Mouse (Mus musculus) MEL (cell line): Measurements from ENCODE around the gene Cox7a2. TPM values are rescaled to one million over a fixed set of nuclear protein-coding genes. Genes with fewer than 3 reads are reported as not detected.

Experiments
- DNase-seq: peaks from one replicate; pipeline ENCODE4 v3.0.0; 2011; ENCODE audit warnings: low read depth, low spot score
- H3K27ac ChIP-seq: 2 replicates; pipeline ENCODE4 v1.5.1; 2012; ENCODE audit warnings: low read depth, mild to moderate bottlenecking, control low read depth, low read length, moderate library complexity; ENCODE audit not compliant: control insufficient read depth
- H3K27me3 ChIP-seq, 2 experiments: fragments of 150-350 bp in 1 of 2; sonication (generic) in 1 of 2; 2 replicates each; pipeline ENCODE4 v1.6.1; 2012; ENCODE audit warnings: low read length in 2 of 2, mild to moderate bottlenecking in 2 of 2, improper control_type of control experiment in 1 of 2, moderate library complexity in 1 of 2; ENCODE audit not compliant: insufficient read depth in 2 of 2, control insufficient read depth in 1 of 2
- H3K36me3 ChIP-seq, 2 experiments: 2 replicates each; pipeline ENCODE4 v1.6.1; 2012 to 2014; ENCODE audit warnings: low read length in 2 of 2, improper control_type of control experiment in 1 of 2, inconsistent platforms in 1 of 2, mild to moderate bottlenecking in 1 of 2; ENCODE audit not compliant: insufficient read depth in 2 of 2, control insufficient read depth in 1 of 2
- H3K4me1 ChIP-seq, 2 experiments: fragments of 150-350 bp in 1 of 2; sonication (generic) in 1 of 2; 2 replicates each; pipeline ENCODE4 v1.6.1; 2012; ENCODE audit warnings: low read length in 2 of 2, improper control_type of control experiment in 1 of 2, mild to moderate bottlenecking in 1 of 2; ENCODE audit not compliant: insufficient read depth in 2 of 2, control insufficient read depth in 1 of 2
- H3K4me3 ChIP-seq, 2 experiments: fragments of 150-350 bp in 1 of 2; sonication (generic) in 1 of 2; 2 replicates each; pipeline ENCODE4 v1.5.1; 2012; ENCODE audit warnings: low read depth in 2 of 2, low read length in 2 of 2, mild to moderate bottlenecking in 2 of 2, moderate library complexity in 2 of 2, control low read depth in 1 of 2, improper control_type of control experiment in 1 of 2; ENCODE audit not compliant: control insufficient read depth in 1 of 2, insufficient read depth in 1 of 2
- H3K79me2 ChIP-seq: 2 replicates; pipeline ENCODE4 v1.6.1; 2012; ENCODE audit warnings: mild to moderate bottlenecking, low read length, moderate library complexity; ENCODE audit not compliant: control insufficient read depth, poor library complexity, insufficient read depth
- H3K9ac ChIP-seq: 2 replicates; pipeline ENCODE4 v1.6.1; 2012; ENCODE audit warnings: low read depth, mild to moderate bottlenecking, control low read depth, low read length, moderate library complexity; ENCODE audit not compliant: control insufficient read depth, poor library complexity, severe bottlenecking
- H3K9me3 ChIP-seq: fragments of 150-350 bp; sonication (generic); replicated peaks from 2 replicates; pipeline ENCODE4 v1.6.1; 2012; ENCODE audit warnings: mild to moderate bottlenecking, low read length, improper control_type of control experiment, moderate library complexity; ENCODE audit not compliant: insufficient read depth
- BHLHE40 ChIP-seq: IDR thresholded peaks from 2 replicates; pipeline ENCODE4 v1.6.1; 2012; ENCODE audit warnings: low read depth, mild to moderate bottlenecking, inconsistent platforms, low read length, improper control_type of control experiment, borderline replicate concordance
- CHD1 ChIP-seq: IDR thresholded peaks from 2 replicates; pipeline ENCODE4 v1.6.1; 2012; ENCODE audit warnings: low read depth, mild to moderate bottlenecking, inconsistent platforms, low read length, improper control_type of control experiment
- CHD2 ChIP-seq: IDR thresholded peaks from 2 replicates; pipeline ENCODE4 v1.6.1; 2011; ENCODE audit warnings: low read length, improper control_type of control experiment
- E2F4 ChIP-seq: IDR thresholded peaks from 2 replicates; pipeline ENCODE4 v1.6.1; 2011; ENCODE audit warnings: low read depth, low read length, improper control_type of control experiment, borderline replicate concordance
- ELF1 ChIP-seq: IDR thresholded peaks from 2 replicates; pipeline ENCODE4 v1.6.1; 2014; ENCODE audit warnings: low read depth, mild to moderate bottlenecking, inconsistent platforms, low read length, improper control_type of control experiment, moderate library complexity
- EP300 ChIP-seq, 2 experiments: IDR thresholded peaks; 2 replicates each; pipeline ENCODE4 v1.6.1; 2011; ENCODE audit warnings: improper control_type of control experiment in 2 of 2, low read length in 2 of 2, low read depth in 1 of 2, mild to moderate bottlenecking in 1 of 2
- ETS1 ChIP-seq: IDR thresholded peaks from 2 replicates; pipeline ENCODE4 v1.6.1; 2012; ENCODE audit warnings: low read depth, mild to moderate bottlenecking, inconsistent platforms, low read length, improper control_type of control experiment, moderate library complexity
- GABPA ChIP-seq: IDR thresholded peaks from 2 replicates; pipeline ENCODE4 v1.6.1; 2012; ENCODE audit warnings: low read depth, mild to moderate bottlenecking, inconsistent platforms, low read length, improper control_type of control experiment, moderate library complexity
- GATA1 ChIP-seq: IDR thresholded peaks from 2 replicates; pipeline ENCODE4 v1.6.1; 2011; ENCODE audit warnings: low read depth, low read length, improper control_type of control experiment
- HCFC1 ChIP-seq: IDR thresholded peaks from 2 replicates; pipeline ENCODE4 v1.6.1; 2012; ENCODE audit warnings: low read depth, mild to moderate bottlenecking, inconsistent platforms, low read length, improper control_type of control experiment, moderate library complexity
- JUND ChIP-seq: IDR thresholded peaks from 2 replicates; pipeline ENCODE4 v1.6.1; 2011; ENCODE audit warnings: low read depth, mild to moderate bottlenecking, improper control_type of control experiment, low read length
- MAX ChIP-seq: IDR thresholded peaks from 2 replicates; pipeline ENCODE4 v1.6.1; 2011; ENCODE audit warnings: low read length, improper control_type of control experiment
- POLR2AphosphoS5 ChIP-seq: IDR thresholded peaks from 2 replicates; pipeline ENCODE4 v1.6.1; 2012; ENCODE audit warnings: low read depth, borderline replicate concordance, mild to moderate bottlenecking, inconsistent platforms, low read length, moderate library complexity, mixed read lengths
- RCOR1 ChIP-seq: IDR thresholded peaks from 2 replicates; pipeline ENCODE4 v1.6.1; 2012; ENCODE audit warnings: low read depth, mild to moderate bottlenecking, inconsistent platforms, low read length, improper control_type of control experiment
- SMC3 ChIP-seq: IDR thresholded peaks from 2 replicates; pipeline ENCODE4 v1.6.1; 2011; ENCODE audit warnings: low read depth, low read length, improper control_type of control experiment
- UBTF ChIP-seq: IDR thresholded peaks from 2 replicates; pipeline ENCODE4 v1.6.1; 2012; ENCODE audit warnings: low read depth, mild to moderate bottlenecking, inconsistent platforms, low read length, improper control_type of control experiment, moderate library complexity, borderline replicate concordance; ENCODE audit not compliant: insufficient read depth
- USF1 ChIP-seq: IDR thresholded peaks from 2 replicates; pipeline ENCODE4 v1.6.1; 2014; ENCODE audit warnings: low read depth, mild to moderate bottlenecking, inconsistent platforms, low read length, improper control_type of control experiment, moderate library complexity
- ZC3H11A ChIP-seq: IDR thresholded peaks from 2 replicates; pipeline ENCODE4 v1.6.1; 2012; ENCODE audit warnings: low read depth, mild to moderate bottlenecking, inconsistent platforms, low read length, improper control_type of control experiment
- ZKSCAN1 ChIP-seq: IDR thresholded peaks from 2 replicates; pipeline ENCODE4 v1.6.1; 2012; ENCODE audit warnings: low read depth, mild to moderate bottlenecking, inconsistent platforms, low read length, improper control_type of control experiment, moderate library complexity
- ZMIZ1 ChIP-seq: IDR thresholded peaks from 2 replicates; pipeline ENCODE4 v1.6.1; 2012; ENCODE audit warnings: low read depth, mild to moderate bottlenecking, inconsistent platforms, low read length, improper control_type of control experiment, moderate library complexity
- ZNF384 ChIP-seq: IDR thresholded peaks from 2 replicates; pipeline ENCODE4 v1.6.1; 2012; ENCODE audit warnings: low read depth, mild to moderate bottlenecking, inconsistent platforms, low read length, improper control_type of control experiment
- polyA plus RNA-seq, 2 experiments: library from polyadenylated mRNA; stranded (reverse) in 1 of 2; unstranded in 1 of 2; fragments of >175 nt in 1 of 2; fragments of >200 nt in 1 of 2; gene quantifications; 2 replicates each; pipeline versions ENCODE4 v1.2.1 to v1.2.4; 2012; ENCODE audit warnings: low replicate concordance in 2 of 2, low read depth in 1 of 2; ENCODE audit not compliant: insufficient read length in 2 of 2, insufficient read depth in 1 of 2, missing spikeins in 1 of 2
- total RNA-seq: library from RNA; depleted of rRNA; stranded (reverse); fragments of 300-350 nt; gene quantifications from 2 replicates; pipeline ENCODE4 v1.2.3, GENCODE M21; 2012

Gene Cox7a2
- total and polyA plus RNA-seq, 3 experiments = 381 to 393 TPM; not detected in 1

DNA sequence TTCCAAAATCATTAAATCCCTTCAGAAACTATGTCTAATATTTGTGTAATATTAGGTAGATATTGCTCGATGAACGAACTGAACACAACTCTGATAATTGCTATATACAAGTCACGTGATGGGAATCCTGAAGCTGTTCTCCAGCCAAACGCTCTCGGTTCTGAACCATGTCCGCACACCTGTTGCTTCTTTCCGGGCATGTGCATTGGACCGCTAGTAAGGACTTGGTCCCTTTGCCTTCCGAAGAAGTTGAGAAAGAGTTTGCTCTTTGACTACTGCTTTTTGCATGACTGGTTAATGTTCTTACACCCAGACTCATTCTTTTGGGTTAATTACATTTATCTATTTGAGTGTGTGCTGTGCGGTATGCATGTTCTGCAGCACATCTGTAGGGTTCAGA is 45.7 kb upstream of the Cox7a2 start:
- no peaks in the 10 kb centered on the region for H3K9me3 ChIP-seq
- DNase-seq = no peak
- H3K4me1 ChIP-seq = peaks cover 3 to 11% of the 10 kb centered on the region in 2 experiments
- TF ChIP-seq HCFC1 (no peak), SMC3 (no peak), RCOR1 (no peak), E2F4 (no peak), UBTF (no peak), CHD1 (no peak), ETS1 (no peak), ELF1 (no peak), ZKSCAN1 (no peak), ZNF384 (no peak), GABPA (no peak), MAX (no peak), CHD2 (no peak), POLR2AphosphoS5 (no peak), JUND (no peak), EP300 (IDR thresholded peaks at IDR 0.05; ENCODE audit: low read depth in 1 of 2, low read length in 2 of 2) (no peak), ZMIZ1 (no peak)
- no peak overlapping the region for H3K27ac ChIP-seq
- no peak overlapping the region for H3K4me3 ChIP-seq
- no peaks in the 10 kb centered on the region for H3K79me2 ChIP-seq
- H3K9ac ChIP-seq = no peak overlapping the region
- H3K27me3 ChIP-seq = no peaks in the 10 kb centered on the region; a peak in 1 of 4 replicates
- H3K36me3 ChIP-seq = peaks cover 0 to 21% of the 10 kb centered on the region in 2 experiments; a peak in 2 of 4 replicates

DNA sequence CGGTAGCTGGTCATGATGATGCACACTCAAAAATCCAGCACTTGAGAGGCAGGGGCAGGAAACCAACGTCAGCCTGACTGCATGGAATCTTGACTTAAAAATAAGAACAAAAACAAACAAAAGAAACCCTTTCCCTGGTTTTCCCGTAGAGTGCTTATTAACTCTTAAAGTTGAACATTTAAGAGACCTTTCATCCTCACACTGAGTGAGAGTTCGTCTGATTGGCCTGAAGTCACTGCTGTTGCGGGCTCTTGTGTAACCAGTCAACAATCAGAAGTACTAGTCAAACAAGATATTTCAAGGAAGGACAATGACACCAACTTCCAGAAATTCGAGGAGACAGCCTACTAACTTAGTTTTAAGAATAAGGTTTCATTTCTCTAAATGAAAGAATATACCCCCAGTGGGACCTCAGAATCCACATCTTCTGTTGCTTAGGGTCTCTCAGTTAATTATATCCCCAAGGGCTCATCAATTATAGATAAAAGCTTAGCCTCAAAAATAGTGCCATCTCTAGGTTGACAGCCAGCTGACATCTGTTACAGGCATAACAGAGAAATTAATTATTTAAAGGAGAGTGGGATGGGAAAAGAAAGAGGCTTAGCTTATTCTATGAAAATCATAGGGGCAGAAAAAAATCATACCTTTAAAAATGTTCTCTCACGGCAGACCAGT is 36.9 kb upstream of the Cox7a2 start:
- Histone ChIP-seq H3K4me3 (no peak overlapping the region), H3K27ac (no peak overlapping the region), H3K9me3 (no peaks in the 10 kb centered on the region), H3K27me3 (no peaks in the 10 kb centered on the region), H3K9ac (no peak overlapping the region), H3K79me2 (peaks cover 14% of the 10 kb centered on the region), H3K4me1 (peaks cover 7% of the 10 kb centered on the region in 2 experiments), H3K36me3 (peaks cover 0 to 18% of the 10 kb centered on the region in 2 experiments; a peak in 2 of 4 replicates)
- no peak for TF ChIP-seq USF1
- TF ChIP-seq BHLHE40 = no peak
- TF ChIP-seq ZKSCAN1 = no peak
- no peak for TF ChIP-seq ZC3H11A
- TF ChIP-seq GATA1 = no peak
- no peak for TF ChIP-seq E2F4
- no peak for TF ChIP-seq ETS1
- DNase-seq = no peak
